In genomic region chr16:18477996-18478395, GRCm38 (mm10) we compare ENCODE assay signal across 17 mouse cellular contexts. TPM values are rescaled to one million over a fixed set of nuclear protein-coding genes. Genes with fewer than 3 reads are reported as not detected.
DNase-seq lines count a peak whose midpoint lies in the region; ATAC-seq and TF ChIP-seq lines count a peak whose summit lies in the region.
"Had no signal": no experiment of that assay in that cellular context is flagged by ENCODE, and none has a peak within 500 bp of the region (broad histone marks: within the 10 kb centered on the region; RNA-seq: fewer than 3 reads in every experiment).

No protein-coding gene starts in this region.

- H3K9me3 ChIP-seq in forebrain, postnatal 0 days (ENCODE audit: low read length): no peaks in the 10 kb centered on the region
- H3K9me3 ChIP-seq in forebrain, embryonic 10.5 days: no peaks in the 10 kb centered on the region
- H3K9me3 ChIP-seq in kidney, postnatal 0 days (replicated peaks; ENCODE audit: low read length): no peaks in the 10 kb centered on the region
- no peaks in the 10 kb centered on the region for H3K9me3 ChIP-seq in lung, embryonic 14.5 days (ENCODE audit: low read depth, low read length)
- H3K9me3 ChIP-seq: embryonic facial prominence, embryonic 12.5 days; heart, embryonic 13.5 days; neural tube, embryonic 12.5 days had no signal

- H3K9ac ChIP-seq in forebrain, postnatal 0 days: no peak overlapping the region
- H3K9ac ChIP-seq in kidney, postnatal 0 days (ENCODE audit: low read depth, low read length): no peak overlapping the region
- H3K9ac ChIP-seq in lung, embryonic 14.5 days: no peak overlapping the region
- H3K9ac ChIP-seq: embryonic facial prominence, embryonic 12.5 days; heart, embryonic 13.5 days; neural tube, embryonic 12.5 days had no signal

- H3K27me3 ChIP-seq in forebrain, postnatal 0 days (ENCODE audit: insufficient read depth, low read length): no peaks in the 10 kb centered on the region
- peaks cover 10% of the 10 kb centered on the region; the same call in 1 of the 2 replicates for H3K27me3 ChIP-seq in forebrain, embryonic 10.5 days (ENCODE audit: poor library complexity, severe bottlenecking)
- no peaks in the 10 kb centered on the region for H3K27me3 ChIP-seq in kidney, postnatal 0 days (ENCODE audit: insufficient read depth, low read length)
- H3K27me3 ChIP-seq in lung, embryonic 14.5 days (ENCODE audit: insufficient read depth, low read length): no peaks in the 10 kb centered on the region
- H3K27me3 ChIP-seq: embryonic facial prominence, embryonic 12.5 days; heart, embryonic 13.5 days; neural tube, embryonic 12.5 days had no signal

- ATAC-seq in forebrain, postnatal 0 days: no peak
- 0 out of 2 replicates have a peak, but pooled peaks have one; percentile 14 for ATAC-seq in kidney, postnatal 0 days (replicated peaks; ENCODE audit: low FRiP score, low read depth)
- ATAC-seq in lung, embryonic 14.5 days (ENCODE audit: insufficient read depth): no peak
- ATAC-seq: activated CD4-positive, CD25-positive, alpha-beta regulatory T cell, adult 4 months; CD4-positive, CD25-positive, alpha-beta regulatory T cell, adult 4 months; forebrain, embryonic 16.5 days had no signal

- peak; percentile 23 for TF ChIP-seq CTCF in forebrain, postnatal 0 days (IDR thresholded peaks at IDR 0.05; ENCODE audit: low read depth)
- TF ChIP-seq CTCF in kidney, postnatal 0 days (IDR thresholded peaks at IDR 0.05; ENCODE audit: low read depth): peak; percentile 45; the same call in 1 of the 2 replicates
- TF ChIP-seq CTCF in lung, embryonic 14.5 days (IDR thresholded peaks at IDR 0.05; ENCODE audit: low read depth): peak; percentile 56

- DNase-seq in forebrain, postnatal 0 days: no peak
- no peak for DNase-seq in forebrain, embryonic 10.5 days (ENCODE audit: extremely low spot score, low spot score)
- DNase-seq in kidney, postnatal 0 days (ENCODE audit: low spot score): no peak
- no peak for DNase-seq in kidney, adult 11 months
- DNase-seq in lung, embryonic 14.5 days: no peak
- DNase-seq in lung, postnatal 36 days: no peak
- DNase-seq in thymus, postnatal 4 days: peak; percentile 11
- no peak for DNase-seq in thymus, postnatal 25 days
- DNase-seq: adrenal gland, postnatal 10 days; cerebellum, adult 9-11 months had no signal

- no peaks in the 10 kb centered on the region for H3K4me1 ChIP-seq in forebrain, postnatal 0 days (ENCODE audit: insufficient read depth)
- peaks cover 12% of the 10 kb centered on the region for H3K4me1 ChIP-seq in forebrain, embryonic 10.5 days
- H3K4me1 ChIP-seq in kidney, postnatal 0 days (replicated peaks; ENCODE audit: insufficient read depth, low read length): 0 out of 2 replicates have a peak, but pooled peaks cover 4% of the 10 kb centered on the region
- no peaks in the 10 kb centered on the region for H3K4me1 ChIP-seq in lung, embryonic 14.5 days (ENCODE audit: insufficient read depth)
- H3K4me1 ChIP-seq: heart, embryonic 13.5 days; neural tube, embryonic 12.5 days had no signal

- no peak overlapping the region for H3K4me3 ChIP-seq in forebrain, postnatal 0 days (ENCODE audit: low read depth, low read length)
- H3K4me3 ChIP-seq in forebrain, embryonic 10.5 days: no peak overlapping the region
- H3K4me3 ChIP-seq in kidney, postnatal 0 days (replicated peaks; ENCODE audit: low read depth, low read length): no peak overlapping the region
- no peak overlapping the region for H3K4me3 ChIP-seq in lung, embryonic 14.5 days (ENCODE audit: low read depth, low read length)
- H3K4me3 ChIP-seq: embryonic facial prominence, embryonic 12.5 days; erythroblast, embryonic 14.5 days; heart, embryonic 13.5 days; neural tube, embryonic 12.5 days had no signal

- H3K27ac ChIP-seq in forebrain, postnatal 0 days (ENCODE audit: low read depth, low read length): no peak overlapping the region
- H3K27ac ChIP-seq in forebrain, embryonic 10.5 days: no peak overlapping the region
- H3K27ac ChIP-seq in kidney, postnatal 0 days: no peak overlapping the region
- H3K27ac ChIP-seq in lung, embryonic 14.5 days (ENCODE audit: low read depth): no peak overlapping the region
- H3K27ac ChIP-seq: embryonic facial prominence, embryonic 12.5 days; heart, embryonic 13.5 days; neural tube, embryonic 12.5 days had no signal

- 66% methylated on average over 6 of the region's 6 CpGs for WGBS in forebrain, postnatal 0 days
- 76% methylated on average over 6 of the region's 6 CpGs for WGBS in forebrain, embryonic 10.5 days
- WGBS in kidney, postnatal 0 days: 59% methylated on average over 6 of the region's 6 CpGs
- 55% methylated on average over 6 of the region's 6 CpGs for WGBS in lung, embryonic 14.5 days

- H3K4me2 ChIP-seq in forebrain, postnatal 0 days (ENCODE audit: low read depth): no peak overlapping the region
- no peak overlapping the region for H3K4me2 ChIP-seq in kidney, postnatal 0 days (ENCODE audit: low read length)
- no peak overlapping the region for H3K4me2 ChIP-seq in lung, embryonic 14.5 days
- H3K4me2 ChIP-seq: embryonic facial prominence, embryonic 12.5 days; heart, embryonic 13.5 days; neural tube, embryonic 12.5 days had no signal

- no peaks in the 10 kb centered on the region for H3K36me3 ChIP-seq in forebrain, postnatal 0 days (ENCODE audit: insufficient read depth)
- H3K36me3 ChIP-seq in forebrain, embryonic 10.5 days (replicated peaks): peaks cover 48% of the 10 kb centered on the region
- H3K36me3 ChIP-seq in kidney, postnatal 0 days (ENCODE audit: insufficient read depth, low read length): no peaks in the 10 kb centered on the region
- 0 out of 2 replicates have a peak, but pooled peaks cover 3% of the 10 kb centered on the region for H3K36me3 ChIP-seq in lung, embryonic 14.5 days (ENCODE audit: insufficient read depth)
- H3K36me3 ChIP-seq: embryonic facial prominence, embryonic 12.5 days had no signal

RNA-seq across cellular contexts. Expression of gene Gnb1l, which starts 20.5 kb away (rescaled TPM):
- total RNA-seq in forebrain, postnatal 0 days (2014; rRNA removed): 12.3 and 13.0 TPM in 2 replicates
- 16.9 and 20.7 TPM in 2 replicates for polyA plus RNA-seq in forebrain, postnatal 0 days (2015; fragmentation: Nextera tagmentation; extraction: Ambion mirVana)
- 17.2 and 22.5 TPM in 2 replicates for polyA plus RNA-seq in forebrain, embryonic 10.5 days (2016; fragmentation: Nextera tagmentation; extraction: Ambion mirVana)
- polyA plus RNA-seq in kidney, postnatal 0 days (2015; fragmentation: Nextera tagmentation; extraction: Ambion mirVana): 12.9 and 16.1 TPM in 2 replicates
- 16.2 and 17.6 TPM in 2 replicates for polyA plus RNA-seq in lung, embryonic 14.5 days (2014; fragmentation: Nextera tagmentation; extraction: Ambion mirVana)

RNA-seq across cellular contexts. Expression of gene Rtl10, which starts 20.7 kb away (rescaled TPM):
- total RNA-seq in forebrain, postnatal 0 days (2014; rRNA removed): 3.8 and 7.7 TPM in 2 replicates
- 2.5 and 2.9 TPM in 2 replicates for polyA plus RNA-seq in forebrain, postnatal 0 days (2015; fragmentation: Nextera tagmentation; extraction: Ambion mirVana)
- polyA plus RNA-seq in forebrain, embryonic 10.5 days (2016; fragmentation: Nextera tagmentation; extraction: Ambion mirVana): 2.3 and 3.1 TPM in 2 replicates
- 2.2 and 3.0 TPM in 2 replicates for polyA plus RNA-seq in kidney, postnatal 0 days (2015; fragmentation: Nextera tagmentation; extraction: Ambion mirVana)
- 4.2 and 4.8 TPM in 2 replicates for polyA plus RNA-seq in lung, embryonic 14.5 days (2014; fragmentation: Nextera tagmentation; extraction: Ambion mirVana)

RNA-seq across cellular contexts. Expression of gene Comt, which starts 51.3 kb away (rescaled TPM):
- 65.6 and 68.4 TPM in 2 replicates for total RNA-seq in forebrain, postnatal 0 days (2014; rRNA removed)
- 79.9 and 105 TPM in 2 replicates for polyA plus RNA-seq in forebrain, postnatal 0 days (2015; fragmentation: Nextera tagmentation; extraction: Ambion mirVana)
- polyA plus RNA-seq in forebrain, embryonic 10.5 days (2016; fragmentation: Nextera tagmentation; extraction: Ambion mirVana): 58.1 and 60.1 TPM in 2 replicates
- 107 and 123 TPM in 2 replicates for polyA plus RNA-seq in kidney, postnatal 0 days (2015; fragmentation: Nextera tagmentation; extraction: Ambion mirVana)
- polyA plus RNA-seq in lung, embryonic 14.5 days (2014; fragmentation: Nextera tagmentation; extraction: Ambion mirVana): 89.4 and 97.0 TPM in 2 replicates

RNA-seq across cellular contexts. Expression of gene Txnrd2, which starts 51.8 kb away (rescaled TPM):
- 9.7 and 11.5 TPM in 2 replicates for total RNA-seq in forebrain, postnatal 0 days (2014; rRNA removed)
- 28.0 and 34.4 TPM in 2 replicates for polyA plus RNA-seq in forebrain, postnatal 0 days (2015; fragmentation: Nextera tagmentation; extraction: Ambion mirVana)
- polyA plus RNA-seq in forebrain, embryonic 10.5 days (2016; fragmentation: Nextera tagmentation; extraction: Ambion mirVana): 31.6 and 35.1 TPM in 2 replicates
- 29.8 and 30.6 TPM in 2 replicates for polyA plus RNA-seq in kidney, postnatal 0 days (2015; fragmentation: Nextera tagmentation; extraction: Ambion mirVana)
- polyA plus RNA-seq in lung, embryonic 14.5 days (2014; fragmentation: Nextera tagmentation; extraction: Ambion mirVana): 18.7 and 21.5 TPM in 2 replicates
